Mouse (Mus musculus) adrenal gland (tissue): ENCODE measurements at regions not wholly inside any gene's neighbourhood (a gene's known extent, or its start where the extent isn't known, plus 50 kb on each side); places are given as distances from the start of the nearest gene placed in this dataset.

Source experiments
- intact Hi-C: fragments of 180-260 bp; cut with DNase I; formaldehyde crosslinking; loops from one replicate; pipeline ENCODE4 v1.15.1; 2025

DNA sequence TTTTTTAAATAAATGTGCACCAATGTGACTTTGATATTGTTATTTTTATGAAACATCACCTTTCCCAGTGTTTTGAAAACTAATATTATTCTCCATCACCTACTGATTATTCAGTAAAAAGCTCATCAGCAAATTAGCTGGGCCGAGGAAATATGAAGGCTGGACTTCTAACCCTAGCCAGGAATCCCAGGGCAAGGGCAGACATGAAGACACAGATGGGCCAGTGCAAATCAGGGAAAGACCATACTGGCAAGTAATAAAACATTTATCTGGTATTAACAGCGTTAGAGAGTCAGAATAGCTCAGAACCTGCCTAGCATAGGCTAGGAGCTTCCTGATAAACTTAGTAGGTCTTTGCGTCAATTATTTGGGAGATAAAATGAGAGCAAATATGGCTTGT, 590.3 kb upstream of the Cenpq start:
- intact Hi-C loops = no loop called here

DNA sequence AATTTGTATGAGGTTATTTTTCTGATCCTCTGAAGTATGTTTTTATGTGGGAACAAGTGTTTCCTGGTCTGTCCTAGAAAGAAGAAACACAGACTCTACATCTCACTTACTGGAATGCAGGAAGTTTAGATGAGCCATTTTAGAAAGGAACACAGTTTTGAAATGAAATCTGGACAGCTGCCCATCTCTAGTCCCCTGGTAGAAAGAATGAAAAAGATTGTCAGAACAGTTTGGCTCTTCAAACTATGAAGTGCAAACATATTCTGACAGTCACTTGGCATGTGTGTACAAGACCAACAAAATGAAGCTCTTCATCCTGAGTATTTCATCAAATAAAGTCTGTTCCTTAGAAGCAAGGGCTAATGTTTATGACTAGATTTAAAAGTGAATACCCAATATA, 577.2 kb upstream of the Cenpq start:
- intact Hi-C loops = no loop called here

DNA sequence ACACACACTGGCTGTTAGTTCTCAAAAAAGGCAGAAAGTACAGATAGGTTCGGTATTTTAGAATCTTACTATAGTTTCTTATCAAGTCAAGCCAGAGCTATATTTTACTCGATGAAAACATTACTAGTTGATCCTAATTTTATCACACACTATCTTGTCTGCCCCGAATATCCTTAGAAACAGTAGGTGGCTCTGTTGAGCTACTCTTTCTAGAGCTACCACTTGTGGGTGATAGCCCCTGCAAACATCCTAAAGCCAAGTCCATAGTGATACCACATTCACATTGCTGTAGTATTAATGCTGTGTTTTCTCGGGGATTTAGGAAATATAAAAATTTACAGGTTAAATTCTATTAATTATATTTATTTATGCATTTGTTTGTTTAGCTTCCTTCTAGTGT, 570.2 kb upstream of the Cenpq start:
- intact Hi-C loops = loop anchor here (2.0 kb wide), 1 partner anchor 800 kb away; no protein-coding TSS in a partner anchor
